Mouse (Mus musculus): ENCODE data around the gene Neil1. TPM values are rescaled to one million over a fixed set of nuclear protein-coding genes. Genes with fewer than 3 reads are reported as not detected.
A peak's percentile ranks its signal among the peaks of the same experiment; 100 is the strongest.

The Neil1 gene
- 7.8 and 8.1 TPM in 2 replicates for polyA plus RNA-seq (2016; fragmentation: Nextera tagmentation; extraction: Ambion mirVana)

GRCm38 (mm10) chr9:57148144-57148878 is at the start of gene Neil1:
TSS of gene Neil1 (minus strand) at chr9:57148305.
- peak; percentile 91 for ATAC-seq (ENCODE audit: insufficient number of reproducible peaks, insufficient read depth, low FRiP score, low TSS enrichment, low read depth)
- H3K36me3 ChIP-seq: peaks cover 17% of the 10 kb centered on the region
- H3K4me3 ChIP-seq (replicated peaks): peak within 1 kb of the TSS; percentile 51
- under 1% methylated on average over 27 of the region's 27 CpGs for WGBS
- H3K4me2 ChIP-seq: peak within 1 kb of the TSS; percentile 66
- H3K9ac ChIP-seq (replicated peaks): peak within 1 kb of the TSS; percentile 72
- no peaks in the 10 kb centered on the region for H3K9me3 ChIP-seq
- H3K4me1 ChIP-seq (replicated peaks): peaks cover 18% of the 10 kb centered on the region
- H3K27ac ChIP-seq: peak within 1 kb of the TSS; percentile 89
- no peaks in the 10 kb centered on the region for H3K27me3 ChIP-seq

DNA sequence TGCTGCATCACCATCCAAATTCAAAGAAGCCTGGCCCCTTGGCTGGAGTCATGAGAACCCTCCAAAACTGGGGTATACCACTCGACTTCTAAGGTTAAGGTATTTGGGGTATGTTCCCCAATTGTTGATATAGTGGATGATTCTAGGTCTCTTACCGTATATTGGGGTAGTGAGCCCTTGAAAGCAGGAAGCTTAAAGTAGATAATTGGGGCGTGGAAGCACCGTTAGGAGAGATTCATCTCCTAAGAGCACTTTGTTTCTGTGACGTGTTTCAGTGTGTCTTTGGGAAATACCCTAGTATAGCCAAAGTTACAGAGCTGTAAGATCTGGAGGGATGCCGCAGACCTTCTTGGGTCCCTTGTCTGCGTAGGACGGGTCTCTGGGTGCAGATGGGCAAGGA is 49.3 kb upstream of the Neil1 start:
- Histone ChIP-seq H3K4me1 (replicated peaks) (no peaks in the 10 kb centered on the region), H3K27ac (no peak overlapping the region), H3K4me2 (no peak overlapping the region), H3K27me3 (no peaks in the 10 kb centered on the region), H3K36me3 (no peaks in the 10 kb centered on the region), H3K4me3 (replicated peaks) (no peak overlapping the region), H3K9ac (replicated peaks) (no peak overlapping the region), H3K9me3 (no peaks in the 10 kb centered on the region)
- ATAC-seq (ENCODE audit: insufficient number of reproducible peaks, insufficient read depth, low FRiP score, low TSS enrichment, low read depth): no peak
- WGBS: 76% methylated on average over 8 of the region's 8 CpGs

GRCm38 (mm10) chr9:57196708-57197107 is 48.6 kb upstream of the Neil1 start:
- Histone ChIP-seq H3K4me3 (replicated peaks) (no peak overlapping the region), H3K27me3 (no peaks in the 10 kb centered on the region), H3K4me2 (no peak overlapping the region), H3K4me1 (replicated peaks) (no peaks in the 10 kb centered on the region), H3K36me3 (no peaks in the 10 kb centered on the region), H3K9me3 (no peaks in the 10 kb centered on the region), H3K27ac (no peak overlapping the region), H3K9ac (replicated peaks) (no peak overlapping the region)
- ATAC-seq (ENCODE audit: insufficient number of reproducible peaks, insufficient read depth, low FRiP score, low TSS enrichment, low read depth): no peak
- 81% methylated on average over 3 of the region's 3 CpGs for WGBS

GRCm38 (mm10) chr9:57168411-57168810 is 20.3 kb upstream of the Neil1 start:
- Histone ChIP-seq H3K4me2 (no peak overlapping the region), H3K36me3 (no peaks in the 10 kb centered on the region), H3K9me3 (no peaks in the 10 kb centered on the region), H3K27ac (no peak overlapping the region), H3K4me1 (replicated peaks) (no peaks in the 10 kb centered on the region), H3K9ac (replicated peaks) (no peak overlapping the region), H3K27me3 (no peaks in the 10 kb centered on the region), H3K4me3 (replicated peaks) (no peak overlapping the region)
- WGBS: 84% methylated on average over 5 of the region's 5 CpGs
- no peak for ATAC-seq (ENCODE audit: insufficient number of reproducible peaks, insufficient read depth, low FRiP score, low TSS enrichment, low read depth)

- WGBS: 88% methylated on average over 2 of the region's 2 CpGs
- Histone ChIP-seq H3K9me3 (no peaks in the 10 kb centered on the region), H3K27ac (no peak overlapping the region), H3K36me3 (no peaks in the 10 kb centered on the region), H3K9ac (replicated peaks) (no peak overlapping the region), H3K4me3 (replicated peaks) (no peak overlapping the region), H3K4me2 (no peak overlapping the region), H3K4me1 (replicated peaks) (no peaks in the 10 kb centered on the region), H3K27me3 (no peaks in the 10 kb centered on the region)
- ATAC-seq (ENCODE audit: insufficient number of reproducible peaks, insufficient read depth, low FRiP score, low TSS enrichment, low read depth): no peak
These were observed 18.1 kb upstream of the Neil1 start for GRCm38 (mm10) chr9:57166173-57166572.

GRCm38 (mm10) chr9:57163137-57163536 is 15.0 kb upstream of the Neil1 start:
- no peaks in the 10 kb centered on the region for H3K27me3 ChIP-seq
- no peak overlapping the region for H3K4me2 ChIP-seq
- WGBS: 30% methylated on average over 2 of the region's 2 CpGs
- H3K36me3 ChIP-seq: no peaks in the 10 kb centered on the region
- no peaks in the 10 kb centered on the region for H3K4me1 ChIP-seq (replicated peaks)
- H3K9me3 ChIP-seq: no peaks in the 10 kb centered on the region
- H3K9ac ChIP-seq (replicated peaks): no peak overlapping the region
- H3K27ac ChIP-seq: no peak overlapping the region
- ATAC-seq (ENCODE audit: insufficient number of reproducible peaks, insufficient read depth, low FRiP score, low TSS enrichment, low read depth): no peak
- no peak overlapping the region for H3K4me3 ChIP-seq (replicated peaks)

- Histone ChIP-seq H3K9ac (replicated peaks) (no peak overlapping the region), H3K27ac (no peak overlapping the region), H3K27me3 (no peaks in the 10 kb centered on the region), H3K36me3 (no peaks in the 10 kb centered on the region), H3K4me1 (replicated peaks) (peaks cover 2% of the 10 kb centered on the region), H3K4me2 (no peak overlapping the region), H3K4me3 (replicated peaks) (no peak overlapping the region), H3K9me3 (no peaks in the 10 kb centered on the region)
- ATAC-seq (ENCODE audit: insufficient number of reproducible peaks, insufficient read depth, low FRiP score, low TSS enrichment, low read depth): no peak
- 23% methylated on average over 3 of the region's 3 CpGs for WGBS
These were observed 14.4 kb upstream of the Neil1 start for GRCm38 (mm10) chr9:57162496-57162895.

- Histone ChIP-seq H3K4me3 (replicated peaks) (peak overlapping the region; percentile 66), H3K9me3 (no peaks in the 10 kb centered on the region), H3K27me3 (no peaks in the 10 kb centered on the region), H3K36me3 (peaks cover 21% of the 10 kb centered on the region; the same call in 1 of the 2 replicates), H3K9ac (replicated peaks) (0 out of 2 replicates have a peak overlapping the region, but pooled peaks have one; percentile 67), H3K4me2 (peak overlapping the region; percentile 84), H3K27ac (no peak overlapping the region), H3K4me1 (replicated peaks) (peaks cover 11% of the 10 kb centered on the region)
- ATAC-seq (ENCODE audit: insufficient number of reproducible peaks, insufficient read depth, low FRiP score, low TSS enrichment, low read depth): no peak
- 45% methylated on average over 11 of the region's 11 CpGs for WGBS
These were observed 10.4 kb upstream of the Neil1 start for GRCm38 (mm10) chr9:57158506-57158905.

DNA sequence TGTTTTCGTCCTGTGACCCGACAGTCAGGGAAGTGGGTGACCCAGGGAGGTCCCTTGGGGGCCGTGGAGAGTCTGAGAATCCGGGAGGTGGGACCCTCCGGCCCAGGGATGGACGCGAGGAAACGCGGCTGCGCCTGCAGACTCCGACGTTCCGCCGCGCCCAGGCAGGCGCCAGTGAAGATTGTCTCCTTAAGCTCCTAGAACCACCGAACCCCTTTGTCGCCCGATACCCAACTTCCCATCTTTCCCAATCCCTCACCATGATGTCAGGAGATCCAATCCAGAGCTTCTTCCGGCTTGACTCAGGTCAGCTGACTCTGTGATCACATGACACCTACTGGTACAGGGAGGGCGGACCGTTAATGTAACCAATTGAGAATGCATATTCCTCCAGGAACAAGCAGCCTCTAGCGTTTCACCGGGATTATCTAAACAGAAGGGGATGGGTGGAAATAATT is 9.9 kb upstream of the Neil1 start, which contains the start of gene Commd4:
Gene Commd4 (minus strand): TSS at position 319 of the 458 bp plus-strand sequence.
- H3K36me3 ChIP-seq: peaks cover 21% of the 10 kb centered on the region; the same call in 1 of the 2 replicates
- H3K4me3 ChIP-seq (replicated peaks): peak within 1 kb of the TSS; percentile 66
- H3K27ac ChIP-seq: no peak within 1 kb of the TSS
- H3K9me3 ChIP-seq: no peaks in the 10 kb centered on the region
- H3K27me3 ChIP-seq: no peaks in the 10 kb centered on the region
- H3K9ac ChIP-seq (replicated peaks): peak within 1 kb of the TSS; percentile 67
- 0% methylated on average over 24 of the region's 24 CpGs for WGBS
- H3K4me1 ChIP-seq (replicated peaks): peaks cover 11% of the 10 kb centered on the region
- peak within 1 kb of the TSS; percentile 84 for H3K4me2 ChIP-seq
- ATAC-seq (ENCODE audit: insufficient number of reproducible peaks, insufficient read depth, low FRiP score, low TSS enrichment, low read depth): peak; percentile 80

GRCm38 (mm10) chr9:57157499-57157898 is 9.4 kb upstream of the Neil1 start:
- Histone ChIP-seq H3K9me3 (no peaks in the 10 kb centered on the region), H3K4me3 (replicated peaks) (peak overlapping the region; percentile 66), H3K9ac (replicated peaks) (peak overlapping the region; percentile 67), H3K36me3 (peaks cover 21% of the 10 kb centered on the region; the same call in 1 of the 2 replicates), H3K4me2 (peak overlapping the region; percentile 84), H3K27ac (no peak overlapping the region), H3K4me1 (replicated peaks) (peaks cover 11% of the 10 kb centered on the region), H3K27me3 (no peaks in the 10 kb centered on the region)
- WGBS: 36% methylated on average over 13 of the region's 13 CpGs
- no peak for ATAC-seq (ENCODE audit: insufficient number of reproducible peaks, insufficient read depth, low FRiP score, low TSS enrichment, low read depth)

- H3K4me3 ChIP-seq (replicated peaks): peak overlapping the region; percentile 66; the same call in 1 of the 2 replicates
- H3K36me3 ChIP-seq: peaks cover 21% of the 10 kb centered on the region; the same call in 1 of the 2 replicates
- peak overlapping the region; percentile 84; the same call in 1 of the 2 replicates for H3K4me2 ChIP-seq
- no peak overlapping the region for H3K27ac ChIP-seq
- H3K9ac ChIP-seq (replicated peaks): no peak overlapping the region
- no peak for ATAC-seq (ENCODE audit: insufficient number of reproducible peaks, insufficient read depth, low FRiP score, low TSS enrichment, low read depth)
- WGBS: 85% methylated on average over 8 of the region's 8 CpGs
- no peaks in the 10 kb centered on the region for H3K27me3 ChIP-seq
- H3K4me1 ChIP-seq (replicated peaks): peaks cover 11% of the 10 kb centered on the region
- H3K9me3 ChIP-seq: no peaks in the 10 kb centered on the region
These were observed 8.7 kb upstream of the Neil1 start for GRCm38 (mm10) chr9:57156823-57157222.

All from limb, embryonic 12.5 days (tissue).